Mouse (Mus musculus): Measurements from ENCODE around the gene Gif.

Gene Gif

GRCm38 (mm10) chr19:11747298-11747697 lies at the start of gene Gif:
Gene Gif, plus strand, starts transcription at chr19:11747554.
- DNase-seq (ENCODE audit: low spot score in 2 of 2): no peak

- DNase-seq (ENCODE audit: low spot score in 2 of 2): no peak
These were observed 49.0 kb upstream of the Gif start for GRCm38 (mm10) chr19:11698342-11698741.

DNA sequence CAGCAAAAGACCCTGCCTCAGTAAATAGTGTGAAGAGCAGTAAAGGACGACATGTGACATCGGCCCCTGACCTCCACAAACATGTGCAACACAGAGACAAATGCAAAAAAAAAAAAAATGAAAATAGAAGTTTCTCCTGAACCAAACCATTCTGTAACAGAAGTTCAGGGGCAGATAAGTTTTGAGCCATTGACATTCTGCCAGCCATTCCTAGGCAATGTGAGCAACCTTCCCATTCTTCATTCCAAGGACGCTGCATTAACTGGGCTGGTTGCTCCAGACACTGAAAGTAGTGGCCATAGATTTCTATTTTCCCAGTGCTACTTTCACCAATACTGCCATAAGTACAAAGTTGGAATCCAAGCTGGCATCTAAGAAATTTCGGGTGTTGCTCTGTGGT lies 34.9 kb upstream of the Gif start:
- no peak for DNase-seq (ENCODE audit: low spot score in 2 of 2)

- no peak for DNase-seq (ENCODE audit: low spot score in 2 of 2)
These were observed 27.3 kb upstream of the Gif start for GRCm38 (mm10) chr19:11720071-11720470.

- DNase-seq (ENCODE audit: low spot score in 2 of 2): no peak
These were observed 23.5 kb upstream of the Gif start for GRCm38 (mm10) chr19:11723870-11724269.

GRCm38 (mm10) chr19:11724275-11724674 lies 23.1 kb upstream of the Gif start:
- DNase-seq (ENCODE audit: low spot score in 2 of 2): no peak

GRCm38 (mm10) chr19:11725915-11726314 lies 21.4 kb upstream of the Gif start:
- DNase-seq (ENCODE audit: low spot score in 2 of 2): no peak

DNA sequence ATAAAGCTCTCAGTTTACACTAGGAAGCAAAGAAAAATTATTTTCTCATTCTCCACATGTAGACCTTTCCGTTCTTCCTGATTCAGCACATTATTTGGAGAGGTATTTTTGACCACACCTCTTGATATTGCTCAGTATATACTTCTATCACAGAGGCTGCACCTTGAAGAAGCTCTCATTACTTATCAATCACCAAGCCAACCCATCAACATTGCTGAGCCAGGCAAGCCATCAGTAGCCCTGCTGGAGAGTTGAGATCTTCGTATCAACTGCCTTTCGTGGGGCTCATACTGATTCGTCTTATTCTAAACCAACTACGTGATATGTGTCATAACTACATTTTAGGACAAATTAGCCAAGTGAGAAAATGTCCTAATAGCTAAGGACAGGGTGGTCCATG lies 20.1 kb upstream of the Gif start:
- no peak for DNase-seq (ENCODE audit: low spot score in 2 of 2)

GRCm38 (mm10) chr19:11730278-11730677 lies 17.1 kb upstream of the Gif start:
- no peak for DNase-seq (ENCODE audit: low spot score in 2 of 2)

DNA sequence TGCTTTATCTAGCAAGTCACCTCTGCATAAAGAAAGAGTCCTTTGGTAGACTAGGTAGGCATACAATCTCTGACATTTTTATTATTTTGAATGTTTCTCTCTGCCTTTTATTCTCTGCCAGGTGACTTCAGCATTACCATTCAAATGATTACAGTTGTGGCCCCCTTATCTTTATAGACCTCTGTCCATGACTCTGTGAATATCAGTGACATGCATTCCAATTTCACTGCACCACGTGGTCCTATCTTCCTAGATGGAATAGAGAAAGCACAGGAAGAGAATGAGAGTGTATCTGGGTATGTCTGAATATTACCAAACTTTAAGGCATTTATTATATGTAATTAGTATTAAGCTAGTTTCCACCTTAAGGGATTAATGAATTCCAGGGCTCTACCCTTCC lies 10.9 kb upstream of the Gif start:
- DNase-seq (ENCODE audit: low spot score in 2 of 2): no peak

- DNase-seq (ENCODE audit: low spot score in 2 of 2): no peak
These were observed 1.7 kb upstream of the Gif start for GRCm38 (mm10) chr19:11745680-11746079.

DNA sequence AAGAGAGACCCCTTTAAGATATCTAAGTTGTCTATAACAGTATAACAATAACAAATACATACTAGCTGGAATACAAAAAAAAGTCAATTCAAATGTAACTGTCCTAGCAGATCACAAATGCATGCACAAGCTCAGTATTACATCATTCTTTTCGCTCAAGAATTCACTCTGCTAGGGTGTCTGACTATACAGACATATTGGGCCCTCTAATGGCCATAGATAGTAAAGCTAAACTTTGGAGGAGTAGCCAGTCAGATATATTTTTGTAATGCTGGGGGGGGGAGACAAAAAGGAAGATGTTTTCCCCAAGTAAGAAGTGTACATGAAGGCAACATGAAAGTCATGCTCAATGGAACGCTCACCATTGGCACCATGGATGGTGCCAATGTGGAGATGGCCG lies 17.7 kb downstream of the Gif start:
- DNase-seq (ENCODE audit: low spot score in 2 of 2): no peak

- DNase-seq (ENCODE audit: low spot score in 2 of 2): no peak
These were observed 19.1 kb downstream of the Gif start for GRCm38 (mm10) chr19:11766413-11766812.

- no peak for DNase-seq (ENCODE audit: low spot score in 2 of 2)
These were observed 20.8 kb downstream of the Gif start for GRCm38 (mm10) chr19:11768163-11768562.

DNA sequence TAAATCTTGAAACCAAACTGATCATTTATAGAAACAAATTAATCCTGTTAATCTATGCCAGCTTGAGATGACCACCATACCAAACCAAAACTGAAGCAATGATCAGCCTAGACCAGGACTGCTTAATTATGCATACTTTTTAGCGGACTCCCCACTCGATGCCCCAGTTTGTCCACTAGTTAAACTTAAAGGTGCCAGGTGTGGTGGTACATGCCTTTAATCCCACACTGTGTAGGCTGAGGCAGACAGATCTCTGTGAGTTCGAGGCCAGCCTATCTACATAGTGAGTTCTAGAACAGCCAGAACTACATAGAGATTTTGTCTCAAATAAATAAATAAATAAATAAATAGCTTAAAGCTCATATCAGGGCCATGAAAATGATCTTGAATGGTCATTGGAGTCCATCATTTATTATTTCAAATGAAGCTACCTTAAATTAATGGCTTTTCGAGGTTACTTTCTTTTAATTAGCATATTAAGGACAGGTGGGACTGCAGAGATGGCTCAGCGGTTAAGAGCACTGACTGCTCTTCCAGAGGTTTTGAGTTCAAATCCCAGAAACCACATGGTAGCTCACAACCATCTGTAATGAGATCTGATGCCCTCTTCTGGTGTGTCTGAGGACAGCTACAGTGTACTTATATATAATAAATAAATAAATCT lies 22.0 kb downstream of the Gif start:
- DNase-seq (ENCODE audit: low spot score in 2 of 2): no peak

DNA sequence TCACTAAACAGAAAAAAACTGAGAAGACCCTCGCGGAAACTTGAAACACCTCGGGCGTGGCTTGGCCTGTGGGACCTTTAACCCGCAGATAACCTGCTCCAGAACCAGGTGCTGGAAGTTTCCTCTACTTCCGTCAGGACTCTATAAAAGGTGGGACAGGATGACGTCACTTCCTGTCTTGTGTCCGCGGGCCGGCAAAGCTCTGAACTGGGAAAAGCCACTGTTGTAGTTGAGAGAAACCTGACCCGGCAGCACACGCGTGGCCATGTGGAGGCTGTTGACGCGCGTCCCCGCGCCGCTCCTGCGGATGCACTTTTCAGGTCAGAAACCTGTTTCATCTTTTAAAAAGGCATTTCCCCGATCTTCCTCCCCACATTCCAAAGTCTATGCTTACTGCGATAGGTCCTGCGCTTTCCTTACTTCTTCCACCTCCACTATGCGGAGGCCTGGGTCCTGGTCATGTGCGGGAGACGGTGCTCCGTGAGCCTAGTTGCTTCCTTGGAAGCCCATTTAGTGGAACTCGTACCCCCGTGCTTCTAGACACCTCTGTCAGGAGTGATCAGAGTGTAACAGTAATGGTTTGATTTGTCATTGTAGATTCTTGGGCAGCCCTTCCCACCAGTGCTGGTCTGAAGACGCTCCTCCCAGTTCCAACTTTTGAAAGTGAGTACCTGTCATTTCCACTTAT lies 23.0 kb downstream of the Gif start, which contains the start of gene Mrpl16:
Mrpl16 (plus strand) TSS at position 187 of the 688 bp plus-strand sequence.
- peak; percentile 71 to 85 for DNase-seq (ENCODE audit: low spot score in 2 of 2)

GRCm38 (mm10) chr19:11777191-11777865 lies 30.0 kb downstream of the Gif start:
- peak in 1 of 2 experiments; percentile 44 for DNase-seq (ENCODE audit: low spot score in 2 of 2)

DNA sequence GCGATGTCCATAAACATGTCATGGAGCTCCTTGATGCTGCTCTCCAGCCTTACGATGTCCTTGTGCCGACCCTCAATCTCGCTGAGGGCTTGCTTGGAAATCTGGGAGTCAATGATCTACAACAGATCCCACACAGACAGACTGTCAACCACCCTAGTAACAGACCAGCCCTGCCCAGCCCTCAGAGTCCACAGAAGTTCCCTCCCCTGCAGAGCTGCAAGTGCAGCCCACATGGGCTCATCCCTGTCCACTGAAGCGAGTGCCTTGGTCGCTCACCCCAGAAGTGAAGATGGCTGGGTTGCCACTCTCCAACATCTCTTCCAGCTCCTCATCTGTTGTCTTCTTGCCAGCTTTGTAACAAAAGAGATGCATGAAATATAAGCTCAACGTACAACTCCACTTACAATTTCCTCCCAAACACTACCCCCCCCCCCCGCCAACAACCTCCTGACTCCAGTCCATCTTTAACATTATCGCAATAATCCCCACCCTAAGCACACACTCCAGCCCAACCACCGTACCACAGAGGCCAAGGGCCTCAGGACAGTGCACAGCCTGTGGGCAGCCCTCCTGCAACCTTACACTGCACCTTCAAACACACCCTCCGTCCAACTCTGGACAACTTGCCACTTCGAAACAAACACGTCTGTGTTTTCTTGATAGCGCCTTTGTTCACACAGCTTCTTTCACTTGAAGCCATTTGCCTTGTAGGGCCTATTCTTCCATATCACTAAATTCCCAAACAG lies 38.2 kb downstream of the Gif start:
- DNase-seq (ENCODE audit: low spot score in 2 of 2): no peak

GRCm38 (mm10) chr19:11787826-11788225 lies 40.5 kb downstream of the Gif start:
- no peak for DNase-seq (ENCODE audit: low spot score in 2 of 2)

DNA sequence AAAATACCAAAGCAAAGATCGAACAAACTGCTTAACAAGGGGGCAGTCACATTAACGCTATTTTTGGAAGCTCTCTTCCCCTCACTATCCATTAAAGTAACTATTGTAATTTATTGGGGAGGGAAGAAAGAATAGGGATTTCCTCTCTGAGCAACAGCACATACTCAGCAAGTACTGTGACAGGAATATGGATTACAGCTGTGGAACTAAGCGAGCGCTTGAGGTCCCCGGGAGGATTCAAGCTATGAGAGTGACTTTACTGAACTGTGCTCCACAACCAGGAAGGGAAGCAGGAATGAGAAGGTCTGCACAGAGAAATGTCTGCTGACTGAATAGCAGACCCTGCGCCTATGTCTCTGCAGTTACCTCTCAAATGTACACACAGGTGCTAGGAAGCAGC lies 41.5 kb downstream of the Gif start:
- DNase-seq (ENCODE audit: low spot score in 2 of 2): no peak

DNA sequence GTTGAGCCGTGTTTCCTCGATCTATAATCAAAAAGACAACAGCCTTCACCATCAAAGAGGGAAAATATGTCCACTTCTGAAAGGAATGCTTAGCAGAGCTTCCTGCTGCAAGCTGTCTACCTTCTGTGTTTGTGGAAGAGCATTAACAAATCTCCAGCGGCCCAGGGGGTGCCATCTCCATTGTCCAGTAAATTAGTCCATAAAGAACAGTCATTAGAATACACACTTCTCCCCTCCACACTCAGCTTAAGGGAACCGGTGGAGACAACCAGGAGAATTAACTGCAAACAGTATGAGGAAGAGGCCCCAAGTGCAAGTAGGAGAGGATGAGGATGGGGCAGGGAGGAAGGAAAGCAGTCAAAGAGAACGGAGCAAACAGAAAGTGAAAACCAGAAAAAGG lies 44.5 kb downstream of the Gif start:
- DNase-seq (ENCODE audit: low spot score in 2 of 2): no peak

GRCm38 (mm10) chr19:11793741-11794359 lies 46.5 kb downstream of the Gif start:
- no peak for DNase-seq (ENCODE audit: low spot score in 2 of 2)
